Mouse (Mus musculus): Measurements from ENCODE around the gene Plcl2.
"Not testable (repeated sequence)": the region's sequence is repeated elsewhere in the genome, so short reads cannot be mapped to it uniquely, and the experiment has no call there.

Gene Plcl2

GRCm38 (mm10) chr17:50534889-50535288 is 25.7 kb downstream of the Plcl2 start:
- not testable (repeated sequence) for DNase-seq (ENCODE audit: low read depth, low spot score)

- DNase-seq (ENCODE audit: low read depth, low spot score) = no peak
Observed at GRCm38 (mm10) chr17:50536409-50537194, 27.4 kb downstream of the Plcl2 start.

- DNase-seq (ENCODE audit: low read depth, low spot score) = no peak
Observed at GRCm38 (mm10) chr17:50537786-50538185, 28.6 kb downstream of the Plcl2 start.

- no peak for DNase-seq (ENCODE audit: low read depth, low spot score)
Observed at GRCm38 (mm10) chr17:50544860-50545259, 35.7 kb downstream of the Plcl2 start.

GRCm38 (mm10) chr17:50545274-50545673 is 36.1 kb downstream of the Plcl2 start:
- no peak for DNase-seq (ENCODE audit: low read depth, low spot score)

- no peak for DNase-seq (ENCODE audit: low read depth, low spot score)
Observed at GRCm38 (mm10) chr17:50552130-50552529, 42.9 kb downstream of the Plcl2 start.

- no peak for DNase-seq (ENCODE audit: low read depth, low spot score)
Observed at GRCm38 (mm10) chr17:50557566-50558238, 48.5 kb downstream of the Plcl2 start.

GRCm38 (mm10) chr17:50558239-50558625 is 49.0 kb downstream of the Plcl2 start:
- no peak for DNase-seq (ENCODE audit: low read depth, low spot score)

GRCm38 (mm10) chr17:50565376-50566123 is 56.3 kb downstream of the Plcl2 start:
- DNase-seq (ENCODE audit: low read depth, low spot score) = no peak

GRCm38 (mm10) chr17:50568846-50569245 is 59.6 kb downstream of the Plcl2 start:
- DNase-seq (ENCODE audit: low read depth, low spot score) = no peak

GRCm38 (mm10) chr17:50570228-50570627 is 61.0 kb downstream of the Plcl2 start:
- not testable (repeated sequence) for DNase-seq (ENCODE audit: low read depth, low spot score)

- DNase-seq (ENCODE audit: low read depth, low spot score) = no peak
Observed at GRCm38 (mm10) chr17:50570681-50571398, 61.6 kb downstream of the Plcl2 start.

GRCm38 (mm10) chr17:50574161-50574560 is 65.0 kb downstream of the Plcl2 start:
- no peak for DNase-seq (ENCODE audit: low read depth, low spot score)

GRCm38 (mm10) chr17:50580416-50580815 is 71.2 kb downstream of the Plcl2 start:
- DNase-seq (ENCODE audit: low read depth, low spot score) = no peak

- no peak for DNase-seq (ENCODE audit: low read depth, low spot score)
Observed at GRCm38 (mm10) chr17:50586834-50587233, 77.6 kb downstream of the Plcl2 start.

GRCm38 (mm10) chr17:50587941-50588340 is 78.7 kb downstream of the Plcl2 start:
- DNase-seq (ENCODE audit: low read depth, low spot score) = no peak

GRCm38 (mm10) chr17:50600178-50600577 is 91.0 kb downstream of the Plcl2 start:
- DNase-seq (ENCODE audit: low read depth, low spot score) = no peak

- DNase-seq (ENCODE audit: low read depth, low spot score) = no peak
Observed at GRCm38 (mm10) chr17:50600696-50601095, 91.5 kb downstream of the Plcl2 start.

GRCm38 (mm10) chr17:50606890-50607289 is 97.7 kb downstream of the Plcl2 start:
- no peak for DNase-seq (ENCODE audit: low read depth, low spot score)

GRCm38 (mm10) chr17:50609908-50610307 is 100.7 kb downstream of the Plcl2 start:
- DNase-seq (ENCODE audit: low read depth, low spot score) = no peak

GRCm38 (mm10) chr17:50620794-50621537 is 111.8 kb downstream of the Plcl2 start:
- DNase-seq (ENCODE audit: low read depth, low spot score) = no peak
